Mouse (Mus musculus): Measurements from ENCODE around the gene Cyb561d2. TPM values are rescaled to one million over a fixed set of nuclear protein-coding genes. Genes with fewer than 3 reads are reported as not detected.
"Not testable (repeated sequence)": the region's sequence is repeated elsewhere in the genome, so short reads cannot be mapped to it uniquely, and the experiment has no call there.

Gene Cyb561d2
- polyA plus RNA-seq, 1 experiment from 2014 or later = 17.7 TPM

- H3K27ac ChIP-seq (ENCODE audit: low read length) = peak within 1 kb of the TSS; percentile 93
- no peak for ATAC-seq (replicated peaks; ENCODE audit: extremely low read depth, insufficient read depth, low FRiP score)
- peak within 1 kb of the TSS; percentile 75 for H3K4me2 ChIP-seq (ENCODE audit: low read depth, low read length)
- WGBS = 16% methylated on average over 18 of the region's 18 CpGs
- H3K9ac ChIP-seq (ENCODE audit: low read length) = peak within 1 kb of the TSS; percentile 94
- H3K4me3 ChIP-seq (ENCODE audit: low read length) = peak within 1 kb of the TSS; percentile 87
- H3K9me3 ChIP-seq (replicated peaks; ENCODE audit: control insufficient read depth, low read length) = no peaks in the 10 kb centered on the region
- H3K36me3 ChIP-seq (ENCODE audit: control insufficient read depth, insufficient read depth) = peaks cover 14% of the 10 kb centered on the region
- peaks cover 42% of the 10 kb centered on the region for H3K4me1 ChIP-seq (ENCODE audit: control insufficient read depth, insufficient read depth, low read length)
- no peaks in the 10 kb centered on the region for H3K27me3 ChIP-seq (ENCODE audit: control insufficient read depth, insufficient read depth, low read length)
Measured at GRCm38 (mm10) chr9:107567702-107568319, 25.8 kb upstream of the Cyb561d2 start, which contains the start of gene Hyal2. Gene Hyal2, plus strand, starts transcription at chr9:107567945.

- Histone ChIP-seq H3K27me3 (ENCODE audit: control insufficient read depth, insufficient read depth, low read length) (no peaks in the 10 kb centered on the region), H3K4me3 (ENCODE audit: low read length) (peak overlapping the region; percentile 0; the same call in 1 of the 2 replicates), H3K4me1 (ENCODE audit: control insufficient read depth, insufficient read depth, low read length) (peaks cover 38% of the 10 kb centered on the region), H3K27ac (ENCODE audit: low read length) (peak overlapping the region; percentile 93), H3K9ac (ENCODE audit: low read length) (no peak overlapping the region), H3K36me3 (ENCODE audit: control insufficient read depth, insufficient read depth) (peaks cover 8% of the 10 kb centered on the region), H3K9me3 (replicated peaks; ENCODE audit: control insufficient read depth, low read length) (no peaks in the 10 kb centered on the region), H3K4me2 (ENCODE audit: low read depth, low read length) (peak overlapping the region; percentile 75; the same call in 1 of the 2 replicates)
- ATAC-seq (replicated peaks; ENCODE audit: extremely low read depth, insufficient read depth, low FRiP score) = peak; percentile 28
- 57% methylated on average over 3 of the region's 3 CpGs for WGBS
Measured at GRCm38 (mm10) chr9:107566855-107567254, 24.9 kb upstream of the Cyb561d2 start.

- Histone ChIP-seq H3K9ac (ENCODE audit: low read length) (no peak overlapping the region), H3K27me3 (ENCODE audit: control insufficient read depth, insufficient read depth, low read length) (no peaks in the 10 kb centered on the region), H3K4me2 (ENCODE audit: low read depth, low read length) (peak overlapping the region; percentile 18; the same call in 1 of the 2 replicates), H3K4me1 (ENCODE audit: control insufficient read depth, insufficient read depth, low read length) (peaks cover 32% of the 10 kb centered on the region), H3K4me3 (ENCODE audit: low read length) (peak overlapping the region; percentile 0; the same call in 1 of the 2 replicates), H3K36me3 (ENCODE audit: control insufficient read depth, insufficient read depth) (peaks cover 10% of the 10 kb centered on the region), H3K27ac (ENCODE audit: low read length) (peak overlapping the region; percentile 93), H3K9me3 (replicated peaks; ENCODE audit: control insufficient read depth, low read length) (no peaks in the 10 kb centered on the region)
- WGBS = 50% methylated on average over 15 of the region's 15 CpGs
- ATAC-seq (replicated peaks; ENCODE audit: extremely low read depth, insufficient read depth, low FRiP score) = no peak
Measured at GRCm38 (mm10) chr9:107566041-107566709, 24.2 kb upstream of the Cyb561d2 start.

GRCm38 (mm10) chr9:107565556-107565955, 23.6 kb upstream of the Cyb561d2 start:
- H3K4me1 ChIP-seq (ENCODE audit: control insufficient read depth, insufficient read depth, low read length) = peaks cover 26% of the 10 kb centered on the region
- 43% methylated on average over 5 of the region's 5 CpGs for WGBS
- peak overlapping the region; percentile 18; the same call in 1 of the 2 replicates for H3K4me2 ChIP-seq (ENCODE audit: low read depth, low read length)
- ATAC-seq (replicated peaks; ENCODE audit: extremely low read depth, insufficient read depth, low FRiP score); H3K9ac ChIP-seq (ENCODE audit: low read length); H3K9me3 ChIP-seq (replicated peaks; ENCODE audit: control insufficient read depth, low read length); H3K4me3 ChIP-seq (ENCODE audit: low read length); H3K27me3 ChIP-seq (ENCODE audit: control insufficient read depth, insufficient read depth, low read length): not testable (repeated sequence)
- H3K36me3 ChIP-seq (ENCODE audit: control insufficient read depth, insufficient read depth) = peaks cover 14% of the 10 kb centered on the region
- peak overlapping the region; percentile 9 for H3K27ac ChIP-seq (ENCODE audit: low read length)

- peak; percentile 92 for ATAC-seq (replicated peaks; ENCODE audit: extremely low read depth, insufficient read depth, low FRiP score)
- Histone ChIP-seq H3K27ac (ENCODE audit: low read length) (peak within 1 kb of the TSS; percentile 71), H3K9me3 (replicated peaks; ENCODE audit: control insufficient read depth, low read length) (no peaks in the 10 kb centered on the region), H3K36me3 (ENCODE audit: control insufficient read depth, insufficient read depth) (peaks cover 37% of the 10 kb centered on the region), H3K4me3 (ENCODE audit: low read length) (peak within 1 kb of the TSS; percentile 96), H3K27me3 (ENCODE audit: control insufficient read depth, insufficient read depth, low read length) (no peaks in the 10 kb centered on the region), H3K9ac (ENCODE audit: low read length) (peak within 1 kb of the TSS; percentile 90), H3K4me1 (ENCODE audit: control insufficient read depth, insufficient read depth, low read length) (peaks cover 18% of the 10 kb centered on the region), H3K4me2 (ENCODE audit: low read depth, low read length) (peak within 1 kb of the TSS; percentile 88)
- WGBS = 0% methylated on average over 44 of the region's 46 CpGs
Measured at GRCm38 (mm10) chr9:107563029-107563581, 21.1 kb upstream of the Cyb561d2 start, which contains the start of gene Tusc2. Gene Tusc2, plus strand, starts transcription at chr9:107563255.

GRCm38 (mm10) chr9:107556346-107556745, 14.4 kb upstream of the Cyb561d2 start:
- Histone ChIP-seq H3K9me3 (replicated peaks; ENCODE audit: control insufficient read depth, low read length) (no peaks in the 10 kb centered on the region), H3K4me2 (ENCODE audit: low read depth, low read length) (peak overlapping the region; percentile 83), H3K27me3 (ENCODE audit: control insufficient read depth, insufficient read depth, low read length) (no peaks in the 10 kb centered on the region), H3K27ac (ENCODE audit: low read length) (no peak overlapping the region), H3K9ac (ENCODE audit: low read length) (peak overlapping the region; percentile 96), H3K4me1 (ENCODE audit: control insufficient read depth, insufficient read depth, low read length) (peaks cover 23% of the 10 kb centered on the region), H3K36me3 (ENCODE audit: control insufficient read depth, insufficient read depth) (peaks cover 39% of the 10 kb centered on the region), H3K4me3 (ENCODE audit: low read length) (peak overlapping the region; percentile 70)
- no peak for ATAC-seq (replicated peaks; ENCODE audit: extremely low read depth, insufficient read depth, low FRiP score)
- 54% methylated on average over 3 of the region's 3 CpGs for WGBS

- Histone ChIP-seq H3K9me3 (replicated peaks; ENCODE audit: control insufficient read depth, low read length) (no peaks in the 10 kb centered on the region), H3K9ac (ENCODE audit: low read length) (peak overlapping the region; percentile 96), H3K27ac (ENCODE audit: low read length) (peak overlapping the region; percentile 98), H3K36me3 (ENCODE audit: control insufficient read depth, insufficient read depth) (peaks cover 35% of the 10 kb centered on the region), H3K4me3 (ENCODE audit: low read length) (peak overlapping the region; percentile 70), H3K27me3 (ENCODE audit: control insufficient read depth, insufficient read depth, low read length) (peaks cover under 1% of the 10 kb centered on the region), H3K4me2 (ENCODE audit: low read depth, low read length) (peak overlapping the region; percentile 83), H3K4me1 (ENCODE audit: control insufficient read depth, insufficient read depth, low read length) (peaks cover 28% of the 10 kb centered on the region)
- ATAC-seq (replicated peaks; ENCODE audit: extremely low read depth, insufficient read depth, low FRiP score) = no peak
- 24% methylated on average over 2 of the region's 2 CpGs for WGBS
Measured at GRCm38 (mm10) chr9:107555701-107556100, 13.7 kb upstream of the Cyb561d2 start.

GRCm38 (mm10) chr9:107555031-107555457, 13.1 kb upstream of the Cyb561d2 start:
- WGBS = under 1% methylated on average over 23 of the region's 23 CpGs

More at GRCm38 (mm10) chr9:107555031-107555457, 13.1 kb upstream of the Cyb561d2 start:
- Histone ChIP-seq H3K4me1 (ENCODE audit: control insufficient read depth, insufficient read depth, low read length) (peaks cover 29% of the 10 kb centered on the region), H3K27ac (ENCODE audit: low read length) (peak overlapping the region; percentile 98), H3K4me2 (ENCODE audit: low read depth, low read length) (peak overlapping the region; percentile 83), H3K4me3 (ENCODE audit: low read length) (peak overlapping the region; percentile 70), H3K27me3 (ENCODE audit: control insufficient read depth, insufficient read depth, low read length) (peaks cover 6% of the 10 kb centered on the region), H3K9me3 (replicated peaks; ENCODE audit: control insufficient read depth, low read length) (no peaks in the 10 kb centered on the region), H3K9ac (ENCODE audit: low read length) (peak overlapping the region; percentile 96), H3K36me3 (ENCODE audit: control insufficient read depth, insufficient read depth) (peaks cover 29% of the 10 kb centered on the region)
- ATAC-seq (replicated peaks; ENCODE audit: extremely low read depth, insufficient read depth, low FRiP score) = peak; percentile 12
